Mouse (Mus musculus): ENCODE results near the gene Mknk1. TPM values are rescaled to one million over a fixed set of nuclear protein-coding genes. Genes with fewer than 3 reads are reported as not detected.
A peak's percentile ranks its signal among the peaks of the same experiment; 100 is the strongest.

The Mknk1 gene
- polyA plus RNA-seq, 1 experiment from 2014 or later = 21.6 TPM

GRCm38 (mm10) chr4:115821928-115822327 lies 17.1 kb upstream of the Mknk1 start:
- no peaks in the 10 kb centered on the region for H3K9me3 ChIP-seq (ENCODE audit: control insufficient read depth, low read length)
- no peak overlapping the region for H3K4me3 ChIP-seq (replicated peaks; ENCODE audit: low read length)
- no peak for DNase-seq (ENCODE audit: low spot score)
- no peaks in the 10 kb centered on the region for H3K27me3 ChIP-seq (ENCODE audit: control insufficient read depth, insufficient read depth, low read length)
- ATAC-seq (ENCODE audit: low FRiP score) = no peak
- peaks cover 4% of the 10 kb centered on the region; the same call in 1 of the 2 replicates for H3K36me3 ChIP-seq (replicated peaks; ENCODE audit: control insufficient read depth, insufficient read depth)
- WGBS = 67% methylated on average over 3 of the region's 3 CpGs
- no peak overlapping the region for H3K27ac ChIP-seq
- H3K4me2 ChIP-seq (replicated peaks) = no peak overlapping the region
- H3K9ac ChIP-seq = no peak overlapping the region
- no peaks in the 10 kb centered on the region for H3K4me1 ChIP-seq (replicated peaks; ENCODE audit: control insufficient read depth, insufficient read depth, low read length)

- DNase-seq (ENCODE audit: low spot score) (no peak), ATAC-seq (ENCODE audit: low FRiP score) (no peak)
- no peaks in the 10 kb centered on the region for H3K4me1 ChIP-seq (replicated peaks; ENCODE audit: control insufficient read depth, insufficient read depth, low read length)
- WGBS = 86% methylated on average over 2 of the region's 2 CpGs
- no peak overlapping the region for H3K27ac ChIP-seq
- no peak overlapping the region for H3K9ac ChIP-seq
- H3K27me3 ChIP-seq (ENCODE audit: control insufficient read depth, insufficient read depth, low read length) = no peaks in the 10 kb centered on the region
- no peak overlapping the region for H3K4me3 ChIP-seq (replicated peaks; ENCODE audit: low read length)
- no peak overlapping the region for H3K4me2 ChIP-seq (replicated peaks)
- no peaks in the 10 kb centered on the region for H3K9me3 ChIP-seq (ENCODE audit: control insufficient read depth, low read length)
- H3K36me3 ChIP-seq (replicated peaks; ENCODE audit: control insufficient read depth, insufficient read depth) = peaks cover 4% of the 10 kb centered on the region; the same call in 1 of the 2 replicates
These were observed 14.8 kb upstream of the Mknk1 start for GRCm38 (mm10) chr4:115824178-115824577.

- no peak for ATAC-seq (ENCODE audit: low FRiP score)
- WGBS = 79% methylated on average over 2 of the region's 2 CpGs
These were observed 13.7 kb upstream of the Mknk1 start for GRCm38 (mm10) chr4:115825271-115825670.

GRCm38 (mm10) chr4:115827066-115827465 lies 11.9 kb upstream of the Mknk1 start:
- no peaks in the 10 kb centered on the region for H3K4me1 ChIP-seq (replicated peaks; ENCODE audit: control insufficient read depth, insufficient read depth, low read length)
- H3K27me3 ChIP-seq (ENCODE audit: control insufficient read depth, insufficient read depth, low read length) = no peaks in the 10 kb centered on the region
- no peaks in the 10 kb centered on the region for H3K9me3 ChIP-seq (ENCODE audit: control insufficient read depth, low read length)
- 0 out of 2 replicates have a peak, but pooled peaks cover 7% of the 10 kb centered on the region for H3K36me3 ChIP-seq (replicated peaks; ENCODE audit: control insufficient read depth, insufficient read depth)
- DNase-seq (ENCODE audit: low spot score) (no peak), ATAC-seq (ENCODE audit: low FRiP score) (no peak)
- 76% methylated on average over 3 of the region's 3 CpGs for WGBS
- H3K4me3 ChIP-seq (replicated peaks; ENCODE audit: low read length) = no peak overlapping the region
- H3K27ac ChIP-seq = no peak overlapping the region
- H3K9ac ChIP-seq = no peak overlapping the region
- H3K4me2 ChIP-seq (replicated peaks) = peak overlapping the region; percentile 71

More at GRCm38 (mm10) chr4:115825271-115825670, 13.7 kb upstream of the Mknk1 start:
- H3K36me3 ChIP-seq (replicated peaks; ENCODE audit: control insufficient read depth, insufficient read depth) = no peaks in the 10 kb centered on the region
- H3K4me1 ChIP-seq (replicated peaks; ENCODE audit: control insufficient read depth, insufficient read depth, low read length) = no peaks in the 10 kb centered on the region
- H3K9me3 ChIP-seq (ENCODE audit: control insufficient read depth, low read length) = no peaks in the 10 kb centered on the region
- no peak overlapping the region for H3K4me3 ChIP-seq (replicated peaks; ENCODE audit: low read length)
- no peak for DNase-seq (ENCODE audit: low spot score)
- no peak overlapping the region for H3K27ac ChIP-seq
- no peaks in the 10 kb centered on the region for H3K27me3 ChIP-seq (ENCODE audit: control insufficient read depth, insufficient read depth, low read length)
- H3K4me2 ChIP-seq (replicated peaks) = no peak overlapping the region
- no peak overlapping the region for H3K9ac ChIP-seq

- H3K27me3 ChIP-seq (ENCODE audit: control insufficient read depth, insufficient read depth, low read length) = no peaks in the 10 kb centered on the region
- peak; percentile 19; the same call in 1 of the 2 replicates for ATAC-seq (ENCODE audit: low FRiP score)
- 4% methylated on average over 4 of the region's 4 CpGs for WGBS
- H3K9me3 ChIP-seq (ENCODE audit: control insufficient read depth, low read length) = no peaks in the 10 kb centered on the region
- no peak overlapping the region for H3K27ac ChIP-seq
- 0 out of 2 replicates have a peak, but pooled peaks cover 7% of the 10 kb centered on the region for H3K36me3 ChIP-seq (replicated peaks; ENCODE audit: control insufficient read depth, insufficient read depth)
- H3K4me2 ChIP-seq (replicated peaks) = peak overlapping the region; percentile 71
- DNase-seq (ENCODE audit: low spot score) = peak; percentile 43
- H3K9ac ChIP-seq = peak overlapping the region; percentile 76
- H3K4me3 ChIP-seq (replicated peaks; ENCODE audit: low read length) = peak overlapping the region; percentile 83
- no peaks in the 10 kb centered on the region for H3K4me1 ChIP-seq (replicated peaks; ENCODE audit: control insufficient read depth, insufficient read depth, low read length)
These were observed 11.5 kb upstream of the Mknk1 start for GRCm38 (mm10) chr4:115827535-115827887.

- Histone ChIP-seq H3K9me3 (ENCODE audit: control insufficient read depth, low read length) (no peaks in the 10 kb centered on the region), H3K36me3 (replicated peaks; ENCODE audit: control insufficient read depth, insufficient read depth) (0 out of 2 replicates have a peak, but pooled peaks cover 10% of the 10 kb centered on the region), H3K4me3 (replicated peaks; ENCODE audit: low read length) (peak within 1 kb of the TSS; percentile 83), H3K27me3 (ENCODE audit: control insufficient read depth, insufficient read depth, low read length) (no peaks in the 10 kb centered on the region), H3K27ac (peak within 1 kb of the TSS; percentile 63), H3K4me1 (replicated peaks; ENCODE audit: control insufficient read depth, insufficient read depth, low read length) (no peaks in the 10 kb centered on the region), H3K9ac (peak within 1 kb of the TSS; percentile 76), H3K4me2 (replicated peaks) (peak within 1 kb of the TSS; percentile 71)
- peak; percentile 89 for ATAC-seq (ENCODE audit: low FRiP score)
- WGBS = 0% methylated on average over 50 of the region's 57 CpGs
- peak; percentile 71 for DNase-seq (ENCODE audit: low spot score)
These were observed 11.0 kb upstream of the Mknk1 start, which contains the start of gene Mob3c for GRCm38 (mm10) chr4:115827888-115828571. Mob3c (plus strand) TSS chr4:115828092.

GRCm38 (mm10) chr4:115828572-115828902 lies 10.5 kb upstream of the Mknk1 start:
- 6% methylated on average over 8 of the region's 8 CpGs for WGBS
- no peak for DNase-seq (ENCODE audit: low spot score)
- Histone ChIP-seq H3K9ac (peak overlapping the region; percentile 76), H3K9me3 (ENCODE audit: control insufficient read depth, low read length) (no peaks in the 10 kb centered on the region), H3K27ac (no peak overlapping the region), H3K27me3 (ENCODE audit: control insufficient read depth, insufficient read depth, low read length) (no peaks in the 10 kb centered on the region), H3K4me2 (replicated peaks) (peak overlapping the region; percentile 71), H3K36me3 (replicated peaks; ENCODE audit: control insufficient read depth, insufficient read depth) (0 out of 2 replicates have a peak, but pooled peaks cover 11% of the 10 kb centered on the region), H3K4me3 (replicated peaks; ENCODE audit: low read length) (peak overlapping the region; percentile 83), H3K4me1 (replicated peaks; ENCODE audit: control insufficient read depth, insufficient read depth, low read length) (no peaks in the 10 kb centered on the region)
- 0 out of 2 replicates have a peak, but pooled peaks have one; percentile 21 for ATAC-seq (ENCODE audit: low FRiP score)

- DNase-seq (ENCODE audit: low spot score) (no peak), ATAC-seq (ENCODE audit: low FRiP score) (no peak)
- Histone ChIP-seq H3K9ac (no peak overlapping the region), H3K27ac (no peak overlapping the region), H3K4me3 (replicated peaks; ENCODE audit: low read length) (no peak overlapping the region), H3K36me3 (replicated peaks; ENCODE audit: control insufficient read depth, insufficient read depth) (peaks cover 13% of the 10 kb centered on the region; the same call in 1 of the 2 replicates), H3K4me1 (replicated peaks; ENCODE audit: control insufficient read depth, insufficient read depth, low read length) (no peaks in the 10 kb centered on the region), H3K9me3 (ENCODE audit: control insufficient read depth, low read length) (no peaks in the 10 kb centered on the region), H3K4me2 (replicated peaks) (no peak overlapping the region), H3K27me3 (ENCODE audit: control insufficient read depth, insufficient read depth, low read length) (no peaks in the 10 kb centered on the region)
- WGBS = 84% methylated on average over 5 of the region's 5 CpGs
These were observed 8.5 kb upstream of the Mknk1 start for GRCm38 (mm10) chr4:115830491-115830890.

GRCm38 (mm10) chr4:115831221-115831620 lies 7.8 kb upstream of the Mknk1 start:
- peaks cover 17% of the 10 kb centered on the region; the same call in 1 of the 2 replicates for H3K36me3 ChIP-seq (replicated peaks; ENCODE audit: control insufficient read depth, insufficient read depth)
- no peak overlapping the region for H3K4me2 ChIP-seq (replicated peaks)
- no peaks in the 10 kb centered on the region for H3K27me3 ChIP-seq (ENCODE audit: control insufficient read depth, insufficient read depth, low read length)
- no peaks in the 10 kb centered on the region for H3K9me3 ChIP-seq (ENCODE audit: control insufficient read depth, low read length)
- ATAC-seq (ENCODE audit: low FRiP score) = no peak
- H3K27ac ChIP-seq = no peak overlapping the region
- H3K4me1 ChIP-seq (replicated peaks; ENCODE audit: control insufficient read depth, insufficient read depth, low read length) = no peaks in the 10 kb centered on the region
- DNase-seq (ENCODE audit: low spot score) = no peak
- H3K4me3 ChIP-seq (replicated peaks; ENCODE audit: low read length) = no peak overlapping the region
- 93% methylated on average over 22 of the region's 22 CpGs for WGBS
- no peak overlapping the region for H3K9ac ChIP-seq
